Mouse (Mus musculus): ENCODE measurements around the gene Cbl. TPM values are rescaled to one million over a fixed set of nuclear protein-coding genes. Genes with fewer than 3 reads are reported as not detected.

The Cbl gene
- polyA plus RNA-seq, 1 experiment from 2014 or later, result 19.6 TPM

DNA sequence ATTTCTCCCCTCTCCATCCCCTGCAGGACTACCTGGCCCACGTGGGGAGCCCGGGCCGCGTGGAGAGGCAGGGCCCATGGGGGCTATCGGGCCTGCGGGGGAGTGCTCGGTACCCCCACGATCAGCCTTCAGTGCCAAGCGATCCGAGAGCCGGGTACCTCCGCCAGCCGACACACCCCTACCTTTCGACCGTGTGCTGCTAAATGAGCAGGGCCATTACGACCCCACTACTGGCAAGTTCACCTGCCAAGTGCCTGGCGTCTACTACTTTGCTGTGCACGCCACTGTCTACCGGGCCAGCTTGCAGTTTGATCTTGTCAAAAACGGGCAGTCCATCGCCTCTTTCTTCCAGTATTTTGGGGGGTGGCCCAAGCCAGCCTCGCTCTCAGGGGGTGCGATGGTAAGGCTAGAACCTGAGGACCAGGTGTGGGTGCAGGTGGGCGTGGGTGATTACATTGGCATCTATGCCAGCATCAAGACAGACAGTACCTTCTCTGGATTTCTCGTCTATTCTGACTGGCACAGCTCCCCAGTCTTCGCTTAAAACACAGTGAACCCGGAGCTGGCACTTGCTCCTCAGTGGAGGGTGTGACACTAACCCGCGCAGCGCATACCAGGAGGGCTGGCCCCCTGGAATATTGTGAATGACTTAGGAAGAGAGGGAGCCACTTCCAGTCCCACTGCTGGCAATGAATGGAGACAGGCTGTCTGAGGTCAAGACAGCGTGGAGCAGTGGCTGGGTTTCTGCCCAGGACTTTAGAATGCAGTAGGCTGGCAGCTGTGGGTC lies 125.4 kb downstream of the Cbl start:
- no peak for ATAC-seq (ENCODE audit: low FRiP score, low read depth)
- peaks cover 51% of the 10 kb centered on the region for H3K36me3 ChIP-seq
- peaks cover 57% of the 10 kb centered on the region for H3K4me1 ChIP-seq
- H3K27ac ChIP-seq, result no peak overlapping the region
- H3K9me3 ChIP-seq, result no peaks in the 10 kb centered on the region
- peak overlapping the region; percentile 24 for H3K4me3 ChIP-seq
- 0 out of 2 replicates have a peak overlapping the region, but pooled peaks have one; percentile 45 for H3K9ac ChIP-seq
- peak overlapping the region; percentile 59 for H3K4me2 ChIP-seq (replicated peaks)
- H3K27me3 ChIP-seq, result no peaks in the 10 kb centered on the region
- WGBS, result 80% methylated on average over 31 of the region's 31 CpGs

DNA sequence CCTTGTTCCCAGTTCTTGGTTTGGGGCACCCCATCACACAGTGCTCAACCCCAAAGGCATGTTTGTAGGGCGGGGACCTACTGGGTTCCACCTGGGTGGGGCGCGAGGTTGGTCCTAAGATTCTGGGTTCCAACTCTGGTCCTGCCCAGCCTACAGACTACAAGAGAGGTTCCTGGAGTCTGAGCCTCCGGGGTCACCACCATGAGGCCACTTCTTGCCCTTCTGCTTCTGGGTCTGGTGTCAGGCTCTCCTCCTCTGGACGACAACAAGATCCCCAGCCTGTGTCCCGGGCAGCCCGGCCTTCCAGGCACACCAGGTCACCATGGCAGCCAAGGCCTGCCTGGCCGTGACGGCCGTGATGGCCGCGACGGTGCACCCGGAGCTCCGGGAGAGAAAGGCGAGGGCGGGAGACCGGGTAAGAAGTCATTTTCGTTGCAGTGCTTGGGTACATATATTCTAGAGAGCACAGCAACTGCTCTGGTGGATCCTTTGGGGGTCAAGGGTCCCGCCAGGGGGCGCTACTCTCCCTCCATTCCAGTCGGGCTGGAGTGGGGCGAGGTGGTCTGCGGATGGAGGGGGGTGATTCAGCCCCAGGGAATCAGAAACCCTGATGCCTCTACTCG lies 126.2 kb downstream of the Cbl start:
- H3K9ac ChIP-seq, result peak overlapping the region; percentile 45; the same call in 1 of the 2 replicates
- ATAC-seq (ENCODE audit: low FRiP score, low read depth), result 0 out of 2 replicates have a peak, but pooled peaks have one; percentile 5
- no peaks in the 10 kb centered on the region for H3K9me3 ChIP-seq
- 42% methylated on average over 25 of the region's 25 CpGs for WGBS
- peaks cover 52% of the 10 kb centered on the region for H3K36me3 ChIP-seq
- peak overlapping the region; percentile 59 for H3K4me2 ChIP-seq (replicated peaks)
- H3K4me1 ChIP-seq, result peaks cover 57% of the 10 kb centered on the region
- H3K27ac ChIP-seq, result peak overlapping the region; percentile 72; the same call in 1 of the 2 replicates
- H3K4me3 ChIP-seq, result peak overlapping the region; percentile 24
- H3K27me3 ChIP-seq, result no peaks in the 10 kb centered on the region

DNA sequence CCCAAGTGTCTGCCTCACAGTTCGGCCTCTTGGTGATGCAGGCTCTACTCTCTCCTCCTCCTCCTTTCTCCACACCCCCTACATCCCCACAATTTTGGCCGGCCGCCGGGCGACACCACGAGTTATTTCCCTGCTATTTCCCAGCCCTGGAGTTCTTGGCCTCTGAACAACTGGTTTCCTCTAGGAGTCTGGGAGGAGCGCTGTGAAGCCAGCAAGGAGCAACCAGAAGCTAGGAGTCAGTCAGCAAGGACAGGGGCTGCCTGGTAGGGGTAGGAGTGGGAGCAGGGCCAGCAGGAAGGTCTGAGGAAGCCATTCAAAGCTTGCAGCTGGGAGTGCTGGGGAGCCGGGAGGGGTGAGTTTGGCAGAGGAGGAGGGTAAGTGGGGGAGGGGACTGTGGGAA lies 126.7 kb downstream of the Cbl start, which contains the start of gene C1qtnf5:
TSS of gene C1qtnf5 (plus strand) at position 136 of the 400 bp plus-strand sequence.
- Histone ChIP-seq H3K27me3 (no peaks in the 10 kb centered on the region), H3K4me1 (peaks cover 57% of the 10 kb centered on the region), H3K9me3 (no peaks in the 10 kb centered on the region), H3K4me3 (peak within 1 kb of the TSS; percentile 24), H3K4me2 (replicated peaks) (peak within 1 kb of the TSS; percentile 59), H3K9ac (peak within 1 kb of the TSS; percentile 45; the same call in 1 of the 2 replicates), H3K27ac (peak within 1 kb of the TSS; percentile 72; the same call in 1 of the 2 replicates), H3K36me3 (peaks cover 52% of the 10 kb centered on the region)
- peak; percentile 83 for ATAC-seq (ENCODE audit: low FRiP score, low read depth)
- 28% methylated on average over 8 of the region's 8 CpGs for WGBS

DNA sequence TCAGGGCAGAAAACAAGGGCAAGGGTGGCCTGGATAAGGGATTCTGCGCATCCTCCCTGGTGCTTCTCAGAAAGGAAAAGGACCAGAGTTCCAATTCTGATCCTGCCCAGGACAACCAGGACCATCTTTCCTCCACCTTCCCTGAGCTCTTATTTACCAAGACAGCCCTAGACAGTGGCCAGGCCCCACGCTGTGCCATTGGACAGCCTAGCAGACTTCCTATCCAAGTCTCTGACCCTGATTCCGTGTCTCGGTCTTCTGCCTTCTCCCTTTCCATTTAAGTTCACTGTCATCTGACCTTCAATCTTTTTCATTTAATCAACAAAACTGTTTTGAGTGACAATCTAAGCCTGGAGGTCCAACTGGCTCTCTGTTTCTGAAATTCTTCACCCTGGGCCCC lies 127.3 kb downstream of the Cbl start:
- ATAC-seq (ENCODE audit: low FRiP score, low read depth), result no peak
- no peaks in the 10 kb centered on the region for H3K27me3 ChIP-seq
- H3K4me3 ChIP-seq, result no peak overlapping the region
- H3K36me3 ChIP-seq, result peaks cover 56% of the 10 kb centered on the region
- no peak overlapping the region for H3K9ac ChIP-seq
- H3K4me2 ChIP-seq (replicated peaks), result peak overlapping the region; percentile 59
- peaks cover 52% of the 10 kb centered on the region for H3K4me1 ChIP-seq
- no peaks in the 10 kb centered on the region for H3K9me3 ChIP-seq
- H3K27ac ChIP-seq, result peak overlapping the region; percentile 72; the same call in 1 of the 2 replicates
- WGBS, result 86% methylated on average over 4 of the region's 4 CpGs

DNA sequence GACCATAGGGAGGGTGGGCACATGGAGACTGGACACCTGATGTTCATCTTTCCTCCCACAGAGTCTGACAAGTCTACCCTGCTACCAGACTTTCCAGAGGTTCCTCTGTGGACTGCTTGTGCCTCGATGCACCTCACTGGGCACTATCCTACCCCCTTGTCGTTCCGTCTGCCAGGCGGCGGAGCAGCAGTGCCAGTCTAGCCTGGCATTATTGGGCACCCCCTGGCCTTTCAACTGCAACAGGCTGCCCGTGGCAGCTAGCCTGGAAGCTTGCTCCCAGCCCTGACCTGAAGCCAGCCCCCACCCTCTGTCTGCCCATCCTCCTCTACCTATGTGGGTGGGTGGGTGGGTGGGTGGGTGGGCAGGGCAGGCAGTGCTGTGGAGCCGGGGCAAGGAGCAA lies 127.7 kb downstream of the Cbl start:
- 95% methylated on average over 7 of the region's 7 CpGs for WGBS
- no peak overlapping the region for H3K4me2 ChIP-seq (replicated peaks)
- ATAC-seq (ENCODE audit: low FRiP score, low read depth), result no peak
- H3K9ac ChIP-seq, result no peak overlapping the region
- H3K4me3 ChIP-seq, result no peak overlapping the region
- H3K9me3 ChIP-seq, result no peaks in the 10 kb centered on the region
- H3K27me3 ChIP-seq, result no peaks in the 10 kb centered on the region
- H3K4me1 ChIP-seq, result peaks cover 51% of the 10 kb centered on the region
- no peak overlapping the region for H3K27ac ChIP-seq
- H3K36me3 ChIP-seq, result peaks cover 60% of the 10 kb centered on the region

DNA sequence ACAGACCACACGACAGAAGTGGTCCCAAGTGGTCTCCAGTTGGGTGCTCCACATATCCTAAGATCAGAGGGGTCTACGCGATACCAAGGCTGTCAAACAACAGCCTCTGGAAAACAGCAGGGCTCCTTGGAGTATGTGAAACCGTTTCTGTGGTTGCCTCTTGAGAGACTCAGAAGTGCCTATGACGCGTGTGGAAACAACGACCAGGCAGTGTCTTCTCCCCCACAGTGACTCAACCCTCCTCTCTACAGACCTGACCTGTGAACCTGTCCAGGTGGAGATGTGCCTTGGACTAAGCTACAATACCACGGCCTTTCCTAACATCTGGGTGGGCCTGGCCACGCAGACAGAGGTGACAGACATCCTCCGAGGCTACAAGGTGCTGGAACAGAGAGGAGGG lies 128.1 kb downstream of the Cbl start:
- ATAC-seq (ENCODE audit: low FRiP score, low read depth), result no peak
- Histone ChIP-seq H3K4me1 (peaks cover 49% of the 10 kb centered on the region), H3K4me2 (replicated peaks) (no peak overlapping the region), H3K9me3 (no peaks in the 10 kb centered on the region), H3K36me3 (peaks cover 60% of the 10 kb centered on the region), H3K27ac (no peak overlapping the region), H3K27me3 (no peaks in the 10 kb centered on the region), H3K4me3 (no peak overlapping the region), H3K9ac (no peak overlapping the region)
- 88% methylated on average over 10 of the region's 10 CpGs for WGBS

DNA sequence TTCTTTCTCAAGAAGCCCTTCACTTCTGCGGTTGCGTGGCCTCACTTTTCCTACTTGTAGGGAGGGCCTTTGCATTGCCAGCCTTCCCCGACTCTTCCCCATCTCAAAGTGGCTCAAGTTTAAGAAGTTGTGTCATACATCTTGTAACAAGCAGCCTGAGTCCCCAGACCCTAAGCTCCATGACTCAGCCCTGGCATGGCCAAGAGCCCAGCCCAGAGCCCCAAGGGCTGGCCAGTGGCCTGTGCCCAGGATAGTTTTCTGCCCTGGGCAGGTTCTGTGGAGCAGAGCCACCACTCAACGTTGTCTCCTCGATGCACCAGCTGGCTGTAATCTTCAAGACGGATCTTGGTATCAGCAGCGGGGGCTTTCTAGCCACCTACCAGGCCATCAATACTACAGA lies 129.0 kb downstream of the Cbl start:
- Histone ChIP-seq H3K4me1 (peaks cover 40% of the 10 kb centered on the region), H3K9me3 (no peaks in the 10 kb centered on the region), H3K9ac (no peak overlapping the region), H3K36me3 (peaks cover 53% of the 10 kb centered on the region), H3K4me2 (replicated peaks) (no peak overlapping the region), H3K27ac (no peak overlapping the region), H3K27me3 (no peaks in the 10 kb centered on the region), H3K4me3 (no peak overlapping the region)
- no peak for ATAC-seq (ENCODE audit: low FRiP score, low read depth)
- 90% methylated on average over 7 of the region's 7 CpGs for WGBS

DNA sequence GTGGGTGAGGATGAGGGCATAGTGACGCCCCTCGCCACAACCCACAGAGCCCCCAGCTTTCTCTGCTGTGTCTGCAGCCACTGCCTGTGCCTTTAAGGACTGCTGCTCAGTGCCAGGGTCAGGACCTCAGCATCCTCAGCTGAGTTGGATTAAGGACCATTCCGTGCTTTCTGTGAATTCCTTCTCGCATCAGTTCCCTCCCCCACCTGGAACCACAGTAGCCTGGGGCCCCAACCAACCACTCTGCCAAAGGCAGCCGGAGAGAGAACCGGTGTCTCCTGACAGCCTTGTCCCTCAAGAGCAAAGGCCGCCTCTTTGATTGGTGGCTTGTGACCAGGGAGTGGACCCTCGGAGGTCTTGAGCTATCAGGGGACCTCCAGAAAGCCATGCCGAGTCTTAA lies 132.4 kb downstream of the Cbl start, which contains the start of gene Mfrp:
TSS of gene Mfrp (plus strand) at position 240 of the 400 bp plus-strand sequence.
- no peak for ATAC-seq (ENCODE audit: low FRiP score, low read depth)
- peaks cover 6% of the 10 kb centered on the region for H3K4me1 ChIP-seq
- no peak within 1 kb of the TSS for H3K4me2 ChIP-seq (replicated peaks)
- H3K36me3 ChIP-seq, result peaks cover 41% of the 10 kb centered on the region
- no peaks in the 10 kb centered on the region for H3K9me3 ChIP-seq
- WGBS, result 58% methylated on average over 9 of the region's 9 CpGs
- H3K4me3 ChIP-seq, result no peak within 1 kb of the TSS
- H3K9ac ChIP-seq, result no peak within 1 kb of the TSS
- H3K27me3 ChIP-seq, result no peaks in the 10 kb centered on the region
- H3K27ac ChIP-seq, result no peak within 1 kb of the TSS

DNA sequence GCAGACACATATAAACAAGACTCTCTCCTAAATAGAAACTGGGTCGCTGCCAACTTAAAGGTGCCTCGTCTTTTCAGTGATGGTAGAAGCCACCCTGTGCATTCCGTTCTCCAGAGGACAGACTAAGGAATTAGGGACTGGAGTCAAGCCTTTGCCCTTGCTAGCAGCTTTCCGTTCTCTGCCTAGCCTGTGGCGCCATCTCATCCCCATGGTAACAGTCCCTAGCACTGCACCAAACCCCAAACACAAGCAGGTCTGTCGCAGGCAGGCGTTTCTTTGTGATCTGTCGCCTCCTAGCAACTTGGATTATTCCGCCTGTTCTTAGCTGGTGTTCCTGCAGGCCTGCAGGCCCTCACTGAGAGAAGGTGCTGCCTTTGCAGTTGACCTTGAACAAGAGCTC lies 137.3 kb downstream of the Cbl start:
- Histone ChIP-seq H3K27ac (no peak overlapping the region), H3K4me3 (no peak overlapping the region), H3K27me3 (no peaks in the 10 kb centered on the region), H3K36me3 (peaks cover 25% of the 10 kb centered on the region), H3K4me1 (no peaks in the 10 kb centered on the region), H3K4me2 (replicated peaks) (no peak overlapping the region), H3K9ac (no peak overlapping the region), H3K9me3 (no peaks in the 10 kb centered on the region)
- 34% methylated on average over 9 of the region's 9 CpGs for WGBS
- ATAC-seq (ENCODE audit: low FRiP score, low read depth), result no peak

DNA sequence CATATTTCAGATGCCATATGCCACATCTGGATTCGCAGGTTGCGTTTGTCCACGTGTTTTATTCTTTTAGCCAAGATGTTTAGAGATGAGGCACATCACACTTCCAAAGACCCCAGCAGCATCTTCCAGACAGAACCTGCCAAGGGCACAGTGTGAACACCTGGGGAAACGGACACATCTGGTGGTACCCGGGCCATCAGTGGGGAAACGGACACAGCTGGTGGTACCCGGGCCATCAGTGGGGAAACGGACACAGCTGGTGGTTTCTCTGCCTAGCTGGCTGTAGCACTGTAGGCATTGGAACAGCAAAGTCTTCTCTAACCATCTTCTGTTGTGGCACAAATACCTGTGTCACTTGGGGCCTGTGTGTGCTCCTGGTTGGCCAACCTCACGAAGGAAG lies 138.1 kb downstream of the Cbl start:
- H3K27me3 ChIP-seq, result no peaks in the 10 kb centered on the region
- H3K9ac ChIP-seq, result no peak overlapping the region
- 87% methylated on average over 9 of the region's 9 CpGs for WGBS
- H3K4me1 ChIP-seq, result no peaks in the 10 kb centered on the region
- peaks cover 28% of the 10 kb centered on the region for H3K36me3 ChIP-seq
- no peak overlapping the region for H3K4me2 ChIP-seq (replicated peaks)
- no peak overlapping the region for H3K27ac ChIP-seq
- no peaks in the 10 kb centered on the region for H3K9me3 ChIP-seq
- ATAC-seq (ENCODE audit: low FRiP score, low read depth), result no peak
- H3K4me3 ChIP-seq, result no peak overlapping the region

DNA sequence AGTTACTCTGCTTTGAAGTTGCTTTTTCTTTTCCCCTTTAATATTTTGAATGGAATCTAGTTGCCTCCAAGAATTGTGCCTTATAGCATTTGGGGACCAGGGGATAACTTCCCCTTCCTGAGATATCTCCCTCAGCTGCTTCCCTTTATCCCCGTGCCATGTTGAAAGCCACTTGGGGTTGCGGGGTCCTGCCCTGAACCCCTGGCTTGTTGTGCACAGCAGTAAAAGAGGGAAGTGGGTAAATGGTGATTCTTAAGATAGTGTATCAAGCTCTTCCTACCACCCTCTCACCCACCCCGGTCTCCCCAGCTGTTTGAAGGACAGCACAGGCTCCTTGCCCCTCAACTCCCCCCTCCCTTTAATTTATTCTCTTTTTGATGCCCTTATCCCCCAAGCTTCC lies 139.1 kb downstream of the Cbl start:
- Histone ChIP-seq H3K4me2 (replicated peaks) (no peak overlapping the region), H3K9me3 (no peaks in the 10 kb centered on the region), H3K27me3 (no peaks in the 10 kb centered on the region), H3K4me1 (peaks cover 4% of the 10 kb centered on the region; the same call in 1 of the 2 replicates), H3K36me3 (peaks cover 31% of the 10 kb centered on the region), H3K9ac (no peak overlapping the region), H3K4me3 (no peak overlapping the region), H3K27ac (no peak overlapping the region)
- no peak for ATAC-seq (ENCODE audit: low FRiP score, low read depth)
- WGBS, result 83% methylated on average over 3 of the region's 3 CpGs
